In the genomic region with DNA sequence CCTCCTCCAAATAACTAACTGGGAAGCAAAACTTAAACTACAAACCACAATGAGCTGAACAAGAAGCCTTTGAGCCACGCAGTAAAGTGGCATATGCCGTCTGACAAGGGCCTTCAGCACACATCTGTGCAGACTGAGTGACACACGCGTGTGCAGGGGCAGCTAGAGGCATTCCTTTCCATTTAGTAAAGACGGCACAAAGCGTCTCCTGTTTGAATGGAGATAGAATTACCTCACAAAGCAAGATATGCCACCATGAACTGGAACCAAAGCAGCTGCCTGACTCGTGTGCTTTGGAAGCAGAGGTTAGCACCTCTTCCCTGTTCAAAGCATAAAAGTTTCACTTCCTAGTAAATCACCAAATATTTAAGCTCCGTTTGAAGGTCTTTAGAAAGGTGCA, we compare ENCODE assay signal across 14 mouse cellular contexts. TPM values are rescaled to one million over a fixed set of nuclear protein-coding genes. Genes with fewer than 3 reads are reported as not detected.
DNase-seq lines count a peak whose midpoint lies in the region; ATAC-seq lines count a peak whose summit lies in the region.
"Had no signal": no experiment of that assay in that cellular context is flagged by ENCODE, and none has a peak within 500 bp of the region (broad histone marks: within the 10 kb centered on the region; RNA-seq: fewer than 3 reads in every experiment).

No protein-coding gene starts in this region.

- peaks cover 36% of the 10 kb centered on the region for H3K36me3 ChIP-seq in lung, embryonic 15.5 days
- peaks cover 43% of the 10 kb centered on the region for H3K36me3 ChIP-seq in limb, embryonic 13.5 days
- peaks cover 31% of the 10 kb centered on the region for H3K36me3 ChIP-seq in stomach, embryonic 14.5 days (ENCODE audit: control insufficient read depth, insufficient read depth, low read length)

- peak; percentile 24 for DNase-seq in heart, adult 11 months
- DNase-seq in heart, postnatal 14 days: no peak
- no peak for DNase-seq in lung, postnatal 10 days
- DNase-seq in right cerebral cortex, postnatal 10 days (ENCODE audit: low spot score in 2 of 2): no peak
- DNase-seq in testis, postnatal 10 days (ENCODE audit: low spot score): no peak
- DNase-seq: midbrain, embryonic 14.5 days had no signal

- peaks cover 24% of the 10 kb centered on the region for H3K4me1 ChIP-seq in lung, embryonic 15.5 days
- peaks cover 32% of the 10 kb centered on the region for H3K4me1 ChIP-seq in limb, embryonic 13.5 days
- 0 out of 2 replicates have a peak, but pooled peaks cover 3% of the 10 kb centered on the region for H3K4me1 ChIP-seq in stomach, embryonic 14.5 days (ENCODE audit: control insufficient read depth, insufficient read depth, low read length)
- H3K4me1 ChIP-seq: hindbrain, embryonic 12.5 days had no signal

- H3K4me3 ChIP-seq in lung, embryonic 15.5 days: 0 out of 2 replicates have a peak overlapping the region, but pooled peaks have one; percentile 7
- H3K4me3 ChIP-seq in limb, embryonic 13.5 days: peak overlapping the region; percentile 30
- no peak overlapping the region for H3K4me3 ChIP-seq in stomach, embryonic 14.5 days (ENCODE audit: low read depth, low read length)
- H3K4me3 ChIP-seq: hindbrain, embryonic 12.5 days had no signal

- H3K9ac ChIP-seq in lung, embryonic 15.5 days: no peak overlapping the region
- peak overlapping the region; percentile 54 for H3K9ac ChIP-seq in limb, embryonic 13.5 days
- no peak overlapping the region for H3K9ac ChIP-seq in stomach, embryonic 14.5 days (replicated peaks; ENCODE audit: low read depth, low read length)
- H3K9ac ChIP-seq: hindbrain, embryonic 12.5 days had no signal

- intact Hi-C loops in heart, postnatal 14 days (cut with DNase I): loop anchor here (10.0 kb wide), 1 partner anchor 485 kb away; no protein-coding TSS in a partner anchor

- no peaks in the 10 kb centered on the region for H3K27me3 ChIP-seq in lung, embryonic 15.5 days
- H3K27me3 ChIP-seq in limb, embryonic 13.5 days: no peaks in the 10 kb centered on the region
- no peaks in the 10 kb centered on the region for H3K27me3 ChIP-seq in stomach, embryonic 14.5 days (ENCODE audit: control insufficient read depth, insufficient read depth, low read length)
- H3K27me3 ChIP-seq: hindbrain, embryonic 12.5 days had no signal

- no peak for ATAC-seq in lung, embryonic 15.5 days (ENCODE audit: borderline replicate concordance, extremely low read depth, low FRiP score, low TSS enrichment)
- 0 out of 2 replicates have a peak, but pooled peaks have one; percentile 21 for ATAC-seq in limb, embryonic 13.5 days (ENCODE audit: low FRiP score, low read depth)
- no peak for ATAC-seq in stomach, embryonic 14.5 days (ENCODE audit: insufficient number of reproducible peaks, insufficient read depth, low FRiP score, low read depth)

- H3K4me2 ChIP-seq in lung, embryonic 15.5 days: peak overlapping the region; percentile 33
- H3K4me2 ChIP-seq in limb, embryonic 13.5 days (replicated peaks): peak overlapping the region; percentile 74
- peak overlapping the region; percentile 23 for H3K4me2 ChIP-seq in stomach, embryonic 14.5 days (replicated peaks; ENCODE audit: low read depth, low read length)
- H3K4me2 ChIP-seq: hindbrain, embryonic 12.5 days had no signal

- 49% methylated on average over 8 of the region's 8 CpGs for WGBS in lung, embryonic 15.5 days
- WGBS in limb, embryonic 13.5 days: 27% methylated on average over 8 of the region's 8 CpGs
- WGBS in stomach, embryonic 14.5 days: 47% methylated on average over 8 of the region's 8 CpGs

- peak overlapping the region; percentile 33; the same call in 1 of the 2 replicates for H3K27ac ChIP-seq in lung, embryonic 15.5 days
- peak overlapping the region; percentile 61 for H3K27ac ChIP-seq in limb, embryonic 13.5 days
- peak overlapping the region; percentile 17; the same call in 1 of the 2 replicates for H3K27ac ChIP-seq in stomach, embryonic 14.5 days (ENCODE audit: low read length)
- H3K27ac ChIP-seq: hindbrain, embryonic 12.5 days had no signal

- no peaks in the 10 kb centered on the region for H3K9me3 ChIP-seq in lung, embryonic 15.5 days
- no peaks in the 10 kb centered on the region for H3K9me3 ChIP-seq in limb, embryonic 13.5 days
- no peaks in the 10 kb centered on the region for H3K9me3 ChIP-seq in stomach, embryonic 14.5 days (ENCODE audit: control insufficient read depth, low read depth, low read length)
- H3K9me3 ChIP-seq: hindbrain, embryonic 12.5 days had no signal

RNA-seq across cellular contexts. Expression of gene Net1, which starts 28.0 kb away (rescaled TPM):
- total RNA-seq in heart, postnatal 14 days (2021): 10 to 100 TPM; 28.2 to 29.4 TPM
- polyA plus RNA-seq in lung, embryonic 15.5 days (2015; fragmentation: Nextera tagmentation; extraction: Ambion mirVana): 89.7 and 90.6 TPM in 2 replicates
- polyA plus RNA-seq in limb, embryonic 13.5 days (2015; fragmentation: Nextera tagmentation; extraction: Ambion mirVana): 144 and 162 TPM in 2 replicates
- polyA plus RNA-seq in stomach, embryonic 14.5 days (2014; fragmentation: Nextera tagmentation; extraction: Ambion mirVana): 70.9 and 75.8 TPM in 2 replicates

RNA-seq across cellular contexts. Expression of gene Tubal3, which starts 28.0 kb away (rescaled TPM):
- total RNA-seq in heart, postnatal 14 days (2021): not detected
- polyA plus RNA-seq in lung, embryonic 15.5 days (2015; fragmentation: Nextera tagmentation; extraction: Ambion mirVana): not detected in 2 replicates
- not detected in 2 replicates for polyA plus RNA-seq in limb, embryonic 13.5 days (2015; fragmentation: Nextera tagmentation; extraction: Ambion mirVana)
- 0.10 and 0.14 TPM in 2 replicates for polyA plus RNA-seq in stomach, embryonic 14.5 days (2014; fragmentation: Nextera tagmentation; extraction: Ambion mirVana)
- total RNA-seq: common myeloid progenitor, adult 5-6 weeks; gastrocnemius, adult 8-10 months; layer of hippocampus, postnatal 25 days had no signal
- polyA plus RNA-seq: brain, embryonic 14.5 days; hindbrain, embryonic 12.5 days; midbrain, embryonic 14.5 days had no signal

RNA-seq across cellular contexts. Expression of gene Calm5, which starts 36.1 kb away (rescaled TPM):
- not detected for total RNA-seq in heart, postnatal 14 days (2021)
- not detected in 2 replicates for polyA plus RNA-seq in lung, embryonic 15.5 days (2015; fragmentation: Nextera tagmentation; extraction: Ambion mirVana)
- polyA plus RNA-seq in limb, embryonic 13.5 days (2015; fragmentation: Nextera tagmentation; extraction: Ambion mirVana): not detected in 2 replicates
- polyA plus RNA-seq in stomach, embryonic 14.5 days (2014; fragmentation: Nextera tagmentation; extraction: Ambion mirVana): 0.71 TPM in 1 of 2 replicates, not detected in the other
- total RNA-seq: common myeloid progenitor, adult 5-6 weeks; gastrocnemius, adult 8-10 months; layer of hippocampus, postnatal 25 days had no signal
- polyA plus RNA-seq: brain, embryonic 14.5 days; hindbrain, embryonic 12.5 days; midbrain, embryonic 14.5 days had no signal

RNA-seq across cellular contexts. Expression of gene Calm4, which starts 52.5 kb away (rescaled TPM):
- total RNA-seq in heart, postnatal 14 days (2021): not detected
- not detected in 2 replicates for polyA plus RNA-seq in lung, embryonic 15.5 days (2015; fragmentation: Nextera tagmentation; extraction: Ambion mirVana)
- polyA plus RNA-seq in limb, embryonic 13.5 days (2015; fragmentation: Nextera tagmentation; extraction: Ambion mirVana): 0.64 TPM in 1 of 2 replicates, not detected in the other
- not detected in 2 replicates for polyA plus RNA-seq in stomach, embryonic 14.5 days (2014; fragmentation: Nextera tagmentation; extraction: Ambion mirVana)
- total RNA-seq: layer of hippocampus, postnatal 25 days had no signal
- polyA plus RNA-seq: hindbrain, embryonic 12.5 days; midbrain, embryonic 14.5 days had no signal

RNA-seq across cellular contexts. Expression of gene Ucn3, which starts 55.1 kb away (rescaled TPM):
- total RNA-seq in heart, postnatal 14 days (2021): not detected
- polyA plus RNA-seq in lung, embryonic 15.5 days (2015; fragmentation: Nextera tagmentation; extraction: Ambion mirVana): not detected in 2 replicates
- 0.13 TPM in 1 of 2 replicates, not detected in the other for polyA plus RNA-seq in limb, embryonic 13.5 days (2015; fragmentation: Nextera tagmentation; extraction: Ambion mirVana)
- polyA plus RNA-seq in stomach, embryonic 14.5 days (2014; fragmentation: Nextera tagmentation; extraction: Ambion mirVana): 0.16 TPM in 1 of 2 replicates, not detected in the other
- total RNA-seq: common myeloid progenitor, adult 5-6 weeks; gastrocnemius, adult 8-10 months; layer of hippocampus, postnatal 25 days had no signal
- polyA plus RNA-seq: hindbrain, embryonic 12.5 days; midbrain, embryonic 14.5 days had no signal

Comparison
In these comparisons a context has a peak if more than half of its experiments do, and no peak if none do; other contexts are left out.
1. H3K4me2 ChIP-seq: peak in every context shown above with its lines; median percentile 74 in limb, embryonic 13.5 days; 33 in lung, embryonic 15.5 days; 23 in stomach, embryonic 14.5 days.